Mouse (Mus musculus) granulocyte monocyte progenitor cell, adult 5-6 weeks (primary cell): Measurements from ENCODE around the gene Gm3072. TPM values are rescaled to one million over a fixed set of nuclear protein-coding genes. Genes with fewer than 3 reads are reported as not detected.
"Not testable (repeated sequence)": the region's sequence is repeated elsewhere in the genome, so short reads cannot be mapped to it uniquely, and the experiment has no call there.

Source experiments
- ATAC-seq: replicated peaks from 2 replicates; pipeline ENCODE4 v1.8.0; 2016; ENCODE audit warnings: mild to moderate bottlenecking, moderate TSS enrichment, inconsistent platforms; ENCODE audit not compliant: poor library complexity, severe bottlenecking
- total RNA-seq, 2 experiments: library from RNA; stranded (forward) in 1 of 2; stranded (reverse) in 1 of 2; fragments of 200-712, 200-1000 nt in 1 of 2; fragments of >200 nt in 1 of 2; fragmentation: Nextera tagmentation in 1 of 2; gene quantifications; 2 replicates each; pipeline ENCODE4 v1.2.3; 2014 to 2017

The Gm3072 gene
- total RNA-seq (2014; fragmentation: Nextera tagmentation) (not detected in 2 replicates), total RNA-seq (2017) (not detected in 2 replicates)

DNA sequence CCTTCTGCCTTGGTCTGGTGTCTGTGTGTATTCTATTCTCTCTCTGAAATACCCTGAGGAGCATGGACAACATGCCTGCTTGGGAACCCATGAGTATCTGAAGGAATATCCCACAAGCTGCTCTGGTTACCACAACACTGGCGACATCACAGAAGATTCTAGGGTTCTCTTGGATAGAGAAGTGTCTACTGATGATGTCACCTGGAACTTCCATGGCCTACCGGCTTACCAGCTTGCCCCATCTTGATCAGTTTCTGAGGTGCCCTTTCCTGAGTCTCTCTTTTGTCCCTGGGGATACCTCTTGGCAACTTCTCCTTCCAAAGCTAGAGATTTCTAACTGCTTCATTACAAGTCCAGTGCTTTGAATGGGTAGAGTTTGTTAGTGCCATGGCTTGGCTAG lies at the start of gene Gm3072:
Gene Gm3072, minus strand, starts transcription at position 101 of the 400 bp plus-strand sequence.
- not testable (repeated sequence) for ATAC-seq

DNA sequence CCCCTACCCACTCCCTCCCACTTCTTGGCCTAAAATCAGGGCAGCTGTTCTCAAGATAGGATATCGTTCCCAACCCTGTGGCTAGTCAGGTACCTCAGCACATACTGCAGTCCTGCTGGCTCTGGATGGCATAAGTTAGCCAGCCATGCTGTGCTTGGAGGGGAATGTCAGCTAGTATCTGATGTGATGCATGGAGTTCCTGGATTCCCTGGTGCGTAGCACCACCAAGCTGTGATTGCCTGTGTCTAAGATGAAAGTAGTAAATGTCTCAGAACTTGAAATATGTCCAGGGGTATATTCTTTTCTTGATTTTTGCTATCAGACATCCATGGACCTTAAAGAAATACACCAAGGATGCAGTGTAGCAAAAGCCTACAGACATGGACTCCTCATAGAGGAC lies 23.8 kb upstream of the Gm3072 start:
- ATAC-seq, result not testable (repeated sequence)

DNA sequence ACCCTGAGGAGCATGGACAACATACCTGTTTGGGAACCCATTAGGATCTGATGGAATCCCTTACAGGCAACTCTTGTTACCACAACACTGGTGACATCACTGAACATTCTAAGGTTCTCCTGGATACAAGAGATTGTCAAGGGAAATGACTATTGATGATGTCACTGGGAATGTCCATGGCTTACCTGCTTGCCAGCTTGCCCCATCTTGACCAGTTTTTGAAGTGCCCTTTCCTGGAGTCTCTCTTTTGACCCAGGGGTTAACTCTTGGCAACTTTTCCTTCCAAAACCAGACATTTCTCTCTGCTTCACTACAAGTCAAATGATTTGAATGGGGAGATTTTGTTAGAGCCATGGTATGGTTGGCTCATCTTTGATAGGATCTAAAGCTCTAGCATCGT lies 22.0 kb upstream of the Gm3072 start, which contains the start of gene Gm3676:
Gene Gm3676, minus strand, starts transcription at position 101 of the 400 bp plus-strand sequence.
- not testable (repeated sequence) for ATAC-seq

DNA sequence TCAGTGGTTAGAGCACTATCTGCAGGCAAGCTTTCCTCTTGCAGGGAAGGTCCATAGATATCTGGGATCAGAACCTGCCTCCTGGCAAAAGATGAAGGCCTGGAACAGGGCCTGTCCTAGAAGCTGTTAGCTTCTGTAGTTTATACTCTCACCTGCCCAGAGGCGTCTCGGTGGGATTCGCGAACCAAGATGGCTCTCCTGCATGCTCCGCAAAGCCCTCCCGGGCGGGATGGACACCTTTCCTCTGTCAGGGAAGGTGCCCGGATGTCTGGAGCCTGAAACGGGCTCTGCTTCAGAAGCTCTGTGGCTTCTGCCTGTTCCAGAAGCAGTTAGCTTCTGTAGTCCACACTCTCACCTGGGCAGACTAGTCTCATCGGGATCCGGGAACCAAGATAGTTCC lies 5.7 kb upstream of the Gm3072 start:
- ATAC-seq, result not testable (repeated sequence)

DNA sequence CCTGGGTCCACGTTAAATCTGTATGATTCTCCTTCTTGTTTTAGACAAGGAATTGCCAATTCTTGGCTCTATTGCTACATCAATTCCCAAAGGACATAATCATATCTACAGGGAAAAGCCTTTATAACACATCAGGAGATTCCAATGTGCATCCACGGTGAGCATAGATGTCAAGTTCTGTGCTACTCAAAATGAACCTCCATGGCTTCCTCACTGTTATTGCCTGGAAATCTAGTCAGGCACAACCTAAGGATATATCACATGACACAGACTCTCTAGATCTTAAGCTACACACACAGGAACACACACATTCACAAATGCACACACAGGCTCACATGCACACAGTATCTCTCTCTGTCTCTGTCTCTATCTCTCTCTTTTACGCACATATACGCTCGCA lies 1.9 kb downstream of the Gm3072 start:
- ATAC-seq, result not testable (repeated sequence)

DNA sequence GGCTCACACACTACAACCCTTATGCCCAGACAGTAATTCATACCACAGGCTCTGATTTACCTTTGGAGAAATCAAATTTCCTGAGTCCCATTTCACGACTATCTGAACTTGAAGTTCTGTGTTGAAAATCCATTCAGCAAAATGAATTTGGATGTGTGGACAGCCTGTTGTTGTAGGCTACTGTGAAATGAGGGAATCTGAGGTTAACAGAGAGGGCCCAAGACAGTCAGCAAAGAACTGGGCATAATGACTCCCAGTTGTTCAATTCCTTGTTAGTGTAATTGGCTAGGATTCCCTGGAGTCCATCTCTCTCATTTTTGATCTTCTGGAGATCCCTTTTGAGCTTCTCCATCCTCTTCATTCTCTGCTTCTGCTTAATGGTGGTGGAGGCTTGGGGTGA lies 13.7 kb downstream of the Gm3072 start:
- ATAC-seq, result not testable (repeated sequence)

DNA sequence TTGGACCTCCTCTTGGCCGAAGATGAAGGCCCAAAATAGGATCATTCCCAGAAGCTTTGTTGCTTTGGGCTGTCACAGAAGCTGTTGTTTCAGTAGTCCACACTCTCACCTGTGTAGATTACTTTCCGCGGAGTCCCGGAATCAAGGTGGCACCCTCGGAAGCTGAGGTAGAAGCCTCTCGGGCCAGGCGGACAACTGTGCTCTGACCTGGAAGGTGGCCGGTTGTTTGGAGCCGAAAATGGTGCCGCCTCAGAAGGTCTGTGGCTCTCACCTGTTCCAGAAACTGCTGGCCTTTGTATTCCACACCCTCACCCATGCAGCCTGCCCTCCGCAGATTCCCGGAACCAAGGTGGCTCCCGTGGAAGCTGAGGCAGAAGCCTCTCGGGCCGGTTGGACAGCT lies 23.5 kb downstream of the Gm3072 start:
- ATAC-seq, result not testable (repeated sequence)

DNA sequence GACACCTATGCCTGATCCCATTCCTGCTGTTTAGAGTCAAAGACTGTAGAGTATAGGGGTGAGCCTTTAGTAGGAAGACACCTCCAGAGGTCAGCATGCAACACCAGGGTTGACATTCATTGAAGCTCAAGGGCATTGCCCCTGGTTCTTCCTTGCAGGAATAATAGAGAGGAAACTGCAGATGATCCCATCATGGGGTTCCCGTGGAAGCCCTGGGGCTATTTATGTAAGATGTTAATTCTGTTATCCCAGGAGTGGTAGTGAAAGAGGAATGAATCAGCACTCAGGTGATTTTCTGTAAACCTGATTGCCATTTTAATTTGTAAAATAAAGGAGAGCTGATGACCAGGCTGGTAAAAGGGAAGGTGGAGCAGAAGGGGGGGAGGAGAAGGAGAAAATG lies 38.1 kb downstream of the Gm3072 start:
- not testable (repeated sequence) for ATAC-seq

DNA sequence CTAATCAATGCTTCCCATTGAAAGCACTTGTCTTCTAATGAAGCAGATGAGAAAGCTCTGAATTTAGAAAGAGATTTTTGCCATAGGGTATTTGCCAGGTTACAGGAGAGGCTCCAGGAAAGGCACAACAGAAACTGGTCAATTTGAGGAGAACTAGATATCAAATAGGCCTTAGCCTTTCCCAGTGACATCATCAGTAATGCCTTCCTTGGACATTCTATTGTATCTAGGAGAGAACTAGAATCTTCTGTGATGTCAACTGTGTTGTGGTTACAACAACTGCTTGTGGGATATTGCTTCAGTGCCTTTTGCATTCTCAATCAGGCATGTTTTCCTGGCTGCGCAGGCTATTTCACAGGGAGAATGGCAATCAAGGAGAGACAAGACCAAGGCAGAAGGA lies 51.5 kb downstream of the Gm3072 start, which contains the start of gene 1700049E17Rik2:
Gene 1700049E17Rik2, plus strand, starts transcription at position 301 of the 400 bp plus-strand sequence.
- not testable (repeated sequence) for ATAC-seq

Other genes with a start within 250 kb of the Gm3072 start
- gene Gm7945, start 238.2 kb downstream of the Gm3072 start, total RNA-seq (2014; fragmentation: Nextera tagmentation), result not detected in 2 replicates
- gene Gm7945, start 238.2 kb downstream of the Gm3072 start, total RNA-seq (2017), result not detected in 2 replicates
- gene Gm6482, start 216.3 kb downstream of the Gm3072 start, total RNA-seq (2014; fragmentation: Nextera tagmentation), result not detected in 2 replicates
- not detected in 2 replicates for gene Gm6482, start 216.3 kb downstream of the Gm3072 start, total RNA-seq (2017)
- gene Gm7954, start 171.1 kb downstream of the Gm3072 start, total RNA-seq (2014; fragmentation: Nextera tagmentation), result not detected in 2 replicates
- gene Gm7954, start 171.1 kb downstream of the Gm3072 start, total RNA-seq (2017), result not detected in 2 replicates
- gene Gm3486, start 135.1 kb downstream of the Gm3072 start, total RNA-seq (2014; fragmentation: Nextera tagmentation), result not detected in 2 replicates
- gene Gm3486, start 135.1 kb downstream of the Gm3072 start, total RNA-seq (2017), result not detected in 2 replicates
- not detected in 2 replicates for gene Gm7970, start 69.0 kb downstream of the Gm3072 start, total RNA-seq (2014; fragmentation: Nextera tagmentation)
- not detected in 2 replicates for gene Gm7970, start 69.0 kb downstream of the Gm3072 start, total RNA-seq (2017)
- not detected in 2 replicates for gene 1700049E17Rik2, start 51.4 kb downstream of the Gm3072 start, total RNA-seq (2014; fragmentation: Nextera tagmentation)
- not detected in 2 replicates for gene 1700049E17Rik2, start 51.4 kb downstream of the Gm3072 start, total RNA-seq (2017)
- not detected in 2 replicates for gene Gm3676, start 21.9 kb upstream of the Gm3072 start, total RNA-seq (2014; fragmentation: Nextera tagmentation)
- not detected in 2 replicates for gene Gm3676, start 21.9 kb upstream of the Gm3072 start, total RNA-seq (2017)
- gene Gm8068, start 77.3 kb upstream of the Gm3072 start, total RNA-seq (2014; fragmentation: Nextera tagmentation), result not detected in 2 replicates
- not detected in 2 replicates for gene Gm8068, start 77.3 kb upstream of the Gm3072 start, total RNA-seq (2017)
- gene Gm7929, start 126.0 kb upstream of the Gm3072 start, total RNA-seq (2014; fragmentation: Nextera tagmentation), result not detected in 2 replicates
- not detected in 2 replicates for gene Gm7929, start 126.0 kb upstream of the Gm3072 start, total RNA-seq (2017)
- gene Gm47189, start 147.8 kb upstream of the Gm3072 start, total RNA-seq (2014; fragmentation: Nextera tagmentation), result not detected in 2 replicates
- not detected in 2 replicates for gene Gm47189, start 147.8 kb upstream of the Gm3072 start, total RNA-seq (2017)